Mouse (Mus musculus) midbrain, embryonic 14.5 days (tissue): ENCODE measurements at regions not wholly inside any gene's neighbourhood (a gene's known extent, or its start where the extent isn't known, plus 50 kb on each side); places are given as distances from the start of the nearest gene placed in this dataset.

ENCODE experiments used
- ATAC-seq: fragments of 200-750 bp; cut with Nextera tagmentation; 2 replicates; pipeline ENCODE4 v1.8.0; 2017; ENCODE audit warnings: moderate number of reproducible peaks, moderate library complexity; ENCODE audit not compliant: low FRiP score, low TSS enrichment
- DNase-seq: peaks from one replicate; pipeline ENCODE4 v3.0.0-alpha.2; 2015
- H3K27ac ChIP-seq: fragments of 300-500 bp; sonication (generic); replicated peaks from 2 replicates; pipeline ENCODE4 v1.5.1; 2014; ENCODE audit warnings: mild to moderate bottlenecking, low read depth, low read length, moderate library complexity
- H3K27me3 ChIP-seq: fragments of 300-500 bp; sonication (generic); 2 replicates; pipeline ENCODE4 v1.6.1; 2014; ENCODE audit warnings: low read length, control low read depth, mixed read lengths; ENCODE audit not compliant: control insufficient read depth, insufficient read depth
- H3K36me3 ChIP-seq: fragments of 300-500 bp; sonication (generic); 2 replicates; pipeline ENCODE4 v1.6.1; 2014; ENCODE audit warnings: low read length, control low read depth; ENCODE audit not compliant: control insufficient read depth, insufficient read depth
- H3K4me1 ChIP-seq: fragments of 300-500 bp; sonication (generic); 2 replicates; pipeline ENCODE4 v1.6.1; 2014; ENCODE audit warnings: mild to moderate bottlenecking, antibody characterized with exemption, low read length, control low read depth; ENCODE audit not compliant: control insufficient read depth, insufficient read depth
- H3K4me2 ChIP-seq: fragments of 300-500 bp; sonication (generic); 2 replicates; pipeline ENCODE4 v1.6.1; 2014; ENCODE audit warnings: mild to moderate bottlenecking, low read length, moderate library complexity
- H3K4me3 ChIP-seq: fragments of 300-500 bp; sonication (generic); replicated peaks from 2 replicates; pipeline ENCODE4 v1.5.1; 2014; ENCODE audit warnings: low read depth, low read length
- H3K9ac ChIP-seq: fragments of 300-500 bp; sonication (generic); replicated peaks from 2 replicates; pipeline ENCODE4 v1.6.1; 2014; ENCODE audit warnings: mild to moderate bottlenecking, low read length, moderate library complexity
- H3K9me3 ChIP-seq: fragments of 300-500 bp; sonication (generic); 2 replicates; pipeline ENCODE4 v1.6.1; 2016; ENCODE audit warnings: low read length, control low read depth, mixed read lengths; ENCODE audit not compliant: control insufficient read depth
- WGBS: fragments of 180-500 bp; shearing (Covaris S2); extraction: QIAGEN DNeasy Blood & Tissue Kit; methylation state at CpG from one replicate; pipeline ENCODE4 v1.1.7; 2014; 5-methylcytosine and 5-hydroxymethylcytosine counted together

DNA sequence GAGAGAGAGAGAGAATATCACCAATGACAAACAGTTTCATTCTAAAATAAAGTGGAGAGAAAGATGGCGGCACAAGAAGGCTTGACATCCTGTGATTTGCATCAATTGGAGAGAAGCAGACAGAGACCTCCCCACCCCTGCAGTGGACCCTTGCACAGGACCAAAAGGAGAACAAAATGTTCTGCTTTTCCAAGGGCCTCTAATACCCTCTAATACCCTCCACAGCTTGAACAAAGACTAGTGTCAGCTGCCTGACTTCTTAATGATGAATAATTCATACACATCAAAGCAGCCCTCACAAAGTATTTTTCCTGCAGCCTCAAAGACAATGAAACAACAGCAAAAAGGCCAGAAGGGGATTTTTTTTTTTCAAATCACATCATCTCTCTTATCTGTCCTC lies 287.2 kb upstream of the Cdh11 start:
- no peaks in the 10 kb centered on the region for H3K27me3 ChIP-seq
- ATAC-seq (peak; percentile 89; the same call in 1 of the 2 replicates), DNase-seq (peak; percentile 68)
- no peak overlapping the region for H3K9ac ChIP-seq
- H3K4me3 ChIP-seq: no peak overlapping the region
- no peaks in the 10 kb centered on the region for H3K9me3 ChIP-seq
- peak overlapping the region; percentile 71 for H3K27ac ChIP-seq
- no peak overlapping the region for H3K4me2 ChIP-seq
- H3K4me1 ChIP-seq: peaks cover 4% of the 10 kb centered on the region; the same call in 1 of the 2 replicates
- no peaks in the 10 kb centered on the region for H3K36me3 ChIP-seq
- WGBS: 0% methylated on average over 1 of the region's 1 CpGs

DNA sequence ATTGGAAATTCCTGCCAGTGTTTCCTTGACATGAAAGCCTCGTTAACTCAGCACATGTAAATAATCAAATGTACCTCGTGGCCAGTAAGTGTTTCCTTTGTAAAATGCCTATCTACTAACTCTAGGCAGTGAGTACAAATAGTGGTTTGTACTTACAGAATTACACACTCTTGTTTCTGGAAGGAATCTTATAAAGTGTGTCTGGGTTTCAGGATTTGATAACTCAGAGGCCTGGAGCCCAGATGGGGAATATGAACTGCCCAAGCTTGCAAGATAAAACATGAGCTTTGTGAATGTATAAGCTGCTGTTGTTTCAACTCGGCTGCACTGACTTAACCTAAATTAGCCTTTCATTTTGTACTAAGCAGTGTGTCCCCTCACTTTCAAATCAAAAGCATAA lies 293.1 kb upstream of the Cdh11 start:
- H3K4me2 ChIP-seq: no peak overlapping the region
- no peaks in the 10 kb centered on the region for H3K36me3 ChIP-seq
- H3K4me1 ChIP-seq: no peaks in the 10 kb centered on the region
- no peak for DNase-seq
- H3K27me3 ChIP-seq: no peaks in the 10 kb centered on the region
- H3K9ac ChIP-seq: no peak overlapping the region
- no peaks in the 10 kb centered on the region for H3K9me3 ChIP-seq
- WGBS: 70% methylated on average over 3 of the region's 3 CpGs
- H3K27ac ChIP-seq: no peak overlapping the region
- H3K4me3 ChIP-seq: no peak overlapping the region
- no peak for ATAC-seq

DNA sequence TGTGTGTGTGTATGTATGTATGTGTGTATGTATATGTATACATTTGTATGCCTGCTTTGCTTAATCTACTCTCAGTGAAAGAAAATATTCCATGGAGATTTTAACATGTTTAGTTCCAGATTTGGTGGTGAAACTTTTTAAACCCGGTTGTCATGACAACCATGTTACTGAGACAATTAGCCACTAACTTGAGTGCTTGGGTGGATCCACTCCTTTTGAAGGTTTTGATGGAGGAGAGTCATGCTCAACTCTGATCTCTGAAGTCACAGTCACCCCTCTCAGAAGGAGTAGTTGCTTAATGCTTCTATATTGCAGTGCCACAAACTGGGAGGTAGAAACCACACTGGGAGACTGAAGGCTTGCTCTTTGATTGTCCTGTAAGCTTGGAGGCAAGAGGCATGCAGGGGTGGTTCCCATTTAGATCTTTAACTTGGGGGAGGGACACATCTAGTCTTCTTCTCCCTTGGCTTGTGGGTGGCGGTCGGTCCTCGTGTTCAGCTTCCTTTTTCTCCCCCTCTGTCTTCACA lies 301.6 kb upstream of the Cdh11 start:
- Histone ChIP-seq H3K27me3 (no peaks in the 10 kb centered on the region), H3K4me1 (no peaks in the 10 kb centered on the region), H3K9ac (no peak overlapping the region), H3K4me2 (no peak overlapping the region), H3K9me3 (no peaks in the 10 kb centered on the region), H3K36me3 (no peaks in the 10 kb centered on the region), H3K4me3 (no peak overlapping the region), H3K27ac (no peak overlapping the region)
- 33% methylated on average over 4 of the region's 4 CpGs for WGBS
- ATAC-seq (no peak), DNase-seq (peak; percentile 47)

DNA sequence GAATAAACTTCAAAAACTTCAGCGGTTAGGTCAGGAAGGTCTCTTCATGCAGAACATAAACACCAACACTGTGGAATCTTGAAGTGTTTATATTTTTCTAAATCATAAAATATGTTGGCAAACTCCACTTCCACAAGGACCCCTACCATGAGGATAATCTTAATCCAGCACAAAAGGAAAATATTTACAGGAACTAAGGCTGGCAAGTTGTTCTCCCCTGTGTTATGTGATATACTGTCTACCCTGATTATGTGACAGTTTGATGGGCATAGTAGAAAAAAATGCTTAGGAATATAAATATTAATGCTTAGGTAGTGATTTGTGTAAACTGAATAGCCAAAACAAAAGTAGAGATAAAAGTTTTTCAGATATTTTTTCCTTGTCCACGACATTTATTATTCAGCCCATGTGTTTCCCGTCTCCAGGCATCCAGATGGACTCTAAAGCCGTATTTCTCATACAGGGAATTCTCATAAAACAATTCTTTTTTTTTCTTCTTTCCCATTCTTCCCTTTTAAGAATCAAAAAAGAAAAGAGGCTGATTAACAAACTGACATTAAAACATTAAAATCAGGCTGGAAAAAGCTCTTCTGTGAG lies 311.2 kb upstream of the Cdh11 start:
- no peaks in the 10 kb centered on the region for H3K36me3 ChIP-seq
- H3K27ac ChIP-seq: no peak overlapping the region
- H3K27me3 ChIP-seq: no peaks in the 10 kb centered on the region
- DNase-seq (no peak), ATAC-seq (no peak)
- no peak overlapping the region for H3K9ac ChIP-seq
- H3K4me2 ChIP-seq: no peak overlapping the region
- H3K4me1 ChIP-seq: no peaks in the 10 kb centered on the region
- H3K4me3 ChIP-seq: no peak overlapping the region
- H3K9me3 ChIP-seq: no peaks in the 10 kb centered on the region
- WGBS: 81% methylated on average over 4 of the region's 4 CpGs

- Histone ChIP-seq H3K9me3 (no peaks in the 10 kb centered on the region), H3K4me2 (no peak overlapping the region), H3K9ac (no peak overlapping the region), H3K4me1 (no peaks in the 10 kb centered on the region), H3K27me3 (no peaks in the 10 kb centered on the region), H3K4me3 (no peak overlapping the region), H3K27ac (no peak overlapping the region), H3K36me3 (no peaks in the 10 kb centered on the region)
- WGBS: 82% methylated on average over 7 of the region's 7 CpGs
- DNase-seq: no peak
- no peak for ATAC-seq
These were observed 340.1 kb upstream of the Cdh11 start for GRCm38 (mm10) chr8:103125581-103125980.

DNA sequence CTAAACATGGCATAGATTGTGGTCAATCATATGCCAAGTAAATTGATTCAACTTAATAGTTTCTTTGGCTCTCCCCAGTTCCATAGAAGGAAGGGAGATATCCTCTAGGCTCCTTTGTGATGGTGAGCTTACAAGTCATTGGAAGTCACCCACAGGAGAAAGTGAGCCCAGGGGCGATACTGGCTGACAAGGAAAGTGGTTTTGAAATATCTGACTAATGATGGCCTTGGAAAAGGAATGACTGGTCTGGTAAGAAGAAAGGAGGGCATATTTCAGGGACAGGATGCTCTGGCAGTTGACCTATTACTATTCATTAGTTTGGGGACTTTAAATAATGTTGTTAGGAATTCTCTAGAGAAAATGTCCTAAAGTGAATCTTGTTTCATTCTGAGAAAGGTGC lies 352.7 kb upstream of the Cdh11 start:
- Histone ChIP-seq H3K36me3 (no peaks in the 10 kb centered on the region), H3K9me3 (no peaks in the 10 kb centered on the region), H3K4me1 (no peaks in the 10 kb centered on the region), H3K27me3 (no peaks in the 10 kb centered on the region), H3K27ac (no peak overlapping the region), H3K4me3 (no peak overlapping the region), H3K4me2 (no peak overlapping the region), H3K9ac (no peak overlapping the region)
- ATAC-seq (no peak), DNase-seq (no peak)
- 82% methylated on average over 1 of the region's 1 CpGs for WGBS

GRCm38 (mm10) chr8:103144835-103145234 lies 359.4 kb upstream of the Cdh11 start:
- H3K9ac ChIP-seq: no peak overlapping the region
- H3K4me1 ChIP-seq: 0 out of 2 replicates have a peak, but pooled peaks cover 4% of the 10 kb centered on the region
- H3K27me3 ChIP-seq: no peaks in the 10 kb centered on the region
- no peaks in the 10 kb centered on the region for H3K9me3 ChIP-seq
- DNase-seq: no peak
- H3K4me2 ChIP-seq: no peak overlapping the region
- no peak overlapping the region for H3K4me3 ChIP-seq
- no peak overlapping the region for H3K27ac ChIP-seq
- no peaks in the 10 kb centered on the region for H3K36me3 ChIP-seq
- WGBS: 62% methylated on average over 1 of the region's 1 CpGs
- no peak for ATAC-seq

DNA sequence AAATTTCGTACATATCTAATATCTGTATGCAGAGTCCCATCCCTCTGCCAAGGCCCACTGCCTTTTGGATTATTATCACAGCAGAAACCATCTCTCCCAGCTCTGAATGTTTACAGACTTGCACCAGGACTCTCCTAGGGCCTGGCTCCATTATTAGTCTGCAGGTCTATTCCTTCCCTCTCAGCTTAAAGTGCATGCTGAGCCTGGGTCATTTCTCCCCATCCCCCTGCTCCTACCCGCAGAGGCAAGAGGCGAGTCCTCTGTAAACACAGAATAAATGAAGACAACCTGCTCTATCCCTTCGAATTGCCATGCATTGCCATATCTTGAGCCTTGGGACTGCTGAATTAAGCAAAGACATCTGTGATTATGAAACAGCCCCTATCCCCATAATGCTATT lies 362.6 kb upstream of the Cdh11 start:
- no peak overlapping the region for H3K4me3 ChIP-seq
- H3K36me3 ChIP-seq: no peaks in the 10 kb centered on the region
- H3K4me1 ChIP-seq: 0 out of 2 replicates have a peak, but pooled peaks cover 4% of the 10 kb centered on the region
- no peak overlapping the region for H3K4me2 ChIP-seq
- DNase-seq (no peak), ATAC-seq (no peak)
- no peaks in the 10 kb centered on the region for H3K27me3 ChIP-seq
- 35% methylated on average over 4 of the region's 4 CpGs for WGBS
- H3K27ac ChIP-seq: no peak overlapping the region
- H3K9ac ChIP-seq: no peak overlapping the region
- no peaks in the 10 kb centered on the region for H3K9me3 ChIP-seq

- no peak overlapping the region for H3K27ac ChIP-seq
These were observed 363.0 kb upstream of the Cdh11 start for GRCm38 (mm10) chr8:103148447-103148846.

More at GRCm38 (mm10) chr8:103148447-103148846, 363.0 kb upstream of the Cdh11 start:
- WGBS: 40% methylated on average over 10 of the region's 10 CpGs
- DNase-seq (peak; percentile 30), ATAC-seq (no peak)
- H3K27me3 ChIP-seq: no peaks in the 10 kb centered on the region
- H3K4me1 ChIP-seq: 0 out of 2 replicates have a peak, but pooled peaks cover 4% of the 10 kb centered on the region
- H3K4me2 ChIP-seq: no peak overlapping the region
- no peak overlapping the region for H3K9ac ChIP-seq
- no peaks in the 10 kb centered on the region for H3K36me3 ChIP-seq
- no peak overlapping the region for H3K4me3 ChIP-seq
- H3K9me3 ChIP-seq: no peaks in the 10 kb centered on the region
